ENCODE assay signal across 9 mouse cellular contexts in the genomic region with DNA sequence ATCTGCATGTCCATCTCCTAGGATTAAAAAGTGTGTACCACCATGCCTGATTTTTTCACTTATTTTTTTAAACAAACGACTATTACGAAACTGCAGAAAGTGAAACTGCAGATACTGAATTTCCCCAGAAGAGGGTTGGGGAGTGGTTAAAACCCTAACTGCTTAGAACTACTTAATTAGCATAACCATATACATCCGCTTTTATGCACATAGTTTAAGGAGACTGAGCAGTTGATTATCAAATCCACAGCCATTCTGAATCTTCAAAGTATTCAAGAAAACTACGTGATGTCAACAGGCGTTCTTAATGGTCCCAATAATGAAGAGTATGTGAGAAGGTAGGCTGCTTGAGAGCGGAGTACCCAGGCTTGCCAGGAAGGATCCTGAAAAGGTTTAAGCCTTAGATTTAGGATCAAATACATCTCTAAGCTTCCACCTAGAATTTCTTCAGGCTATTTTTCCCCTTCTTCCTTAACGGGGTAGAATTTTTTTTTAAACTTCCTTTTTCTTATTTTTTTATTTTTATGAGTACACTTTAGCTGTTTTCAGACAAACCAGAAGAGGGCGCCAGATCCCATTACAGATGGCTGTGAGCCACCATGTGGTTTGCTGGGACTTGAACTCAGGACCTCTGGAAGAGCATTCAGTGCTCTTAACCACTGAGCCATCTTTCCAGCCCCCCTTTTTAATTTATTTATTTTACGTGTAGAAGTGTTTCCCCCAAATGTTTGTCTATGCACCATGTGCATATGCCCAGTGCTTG. TPM values are rescaled to one million over a fixed set of nuclear protein-coding genes. Genes with fewer than 3 reads are reported as not detected.
DNase-seq lines count a peak whose midpoint lies in the region; ATAC-seq and TF ChIP-seq lines count a peak whose summit lies in the region.
"Had no signal": no experiment of that assay in that cellular context is flagged by ENCODE, and none has a peak within 500 bp of the region (broad histone marks: within the 10 kb centered on the region; RNA-seq: fewer than 3 reads in every experiment).

No protein-coding gene starts in this region.

- H3K4me1 ChIP-seq in liver, adult 2 months (ENCODE audit: control insufficient read depth, insufficient read depth, low read length): peaks cover 3% of the 10 kb centered on the region; the same call in 1 of the 2 replicates
- H3K4me1 ChIP-seq in liver, embryonic 11.5 days (replicated peaks; ENCODE audit: control insufficient read depth, insufficient read depth, low read length): peaks cover 7% of the 10 kb centered on the region
- H3K4me1 ChIP-seq in liver, embryonic 13.5 days (replicated peaks): peaks cover 37% of the 10 kb centered on the region
- H3K4me1 ChIP-seq in stomach, postnatal 0 days (replicated peaks; ENCODE audit: control insufficient read depth, insufficient read depth): peaks cover 4% of the 10 kb centered on the region
- peaks cover 22% of the 10 kb centered on the region for H3K4me1 ChIP-seq in midbrain, embryonic 13.5 days (replicated peaks)

- H3K79me2 ChIP-seq in liver, adult 2 months (ENCODE audit: control insufficient read depth, insufficient read depth, low read length): peaks cover 5% of the 10 kb centered on the region; the same call in 1 of the 2 replicates

- no peak overlapping the region for H3K4me3 ChIP-seq in liver, adult 2 months (ENCODE audit: insufficient read depth, low read depth, low read length)
- H3K4me3 ChIP-seq in liver, embryonic 11.5 days (ENCODE audit: low read depth, low read length): no peak overlapping the region
- H3K4me3 ChIP-seq in liver, embryonic 13.5 days (replicated peaks): no peak overlapping the region
- H3K4me3 ChIP-seq in stomach, postnatal 0 days (ENCODE audit: low read depth, low read length): no peak overlapping the region
- H3K4me3 ChIP-seq in midbrain, embryonic 13.5 days (replicated peaks): no peak overlapping the region
- H3K4me3 ChIP-seq: heart, embryonic 15.5 days had no signal

- H3K4me2 ChIP-seq in liver, embryonic 11.5 days: no peak overlapping the region
- H3K4me2 ChIP-seq in liver, embryonic 13.5 days: no peak overlapping the region
- no peak overlapping the region for H3K4me2 ChIP-seq in stomach, postnatal 0 days (replicated peaks; ENCODE audit: low read depth)
- H3K4me2 ChIP-seq in midbrain, embryonic 13.5 days (replicated peaks): no peak overlapping the region
- H3K4me2 ChIP-seq: heart, embryonic 15.5 days had no signal

- no peaks in the 10 kb centered on the region for H3K9me3 ChIP-seq in liver, embryonic 11.5 days (ENCODE audit: control insufficient read depth, low read length)
- H3K9me3 ChIP-seq in liver, embryonic 13.5 days (replicated peaks): no peaks in the 10 kb centered on the region
- no peaks in the 10 kb centered on the region for H3K9me3 ChIP-seq in stomach, postnatal 0 days (ENCODE audit: control insufficient read depth, low read length)
- no peaks in the 10 kb centered on the region for H3K9me3 ChIP-seq in midbrain, embryonic 13.5 days
- H3K9me3 ChIP-seq: heart, embryonic 15.5 days had no signal

- H3K27ac ChIP-seq in liver, adult 2 months (replicated peaks; ENCODE audit: insufficient read depth, low read depth, low read length): no peak overlapping the region
- H3K27ac ChIP-seq in liver, embryonic 11.5 days (ENCODE audit: low read depth, low read length): no peak overlapping the region
- no peak overlapping the region for H3K27ac ChIP-seq in liver, embryonic 13.5 days
- H3K27ac ChIP-seq in stomach, postnatal 0 days (replicated peaks): no peak overlapping the region
- H3K27ac ChIP-seq in midbrain, embryonic 13.5 days: no peak overlapping the region
- H3K27ac ChIP-seq: heart, embryonic 15.5 days had no signal

- peak; percentile 40; the same call in 1 of the 2 replicates for TF ChIP-seq CTCF in liver, adult 2 months (IDR thresholded peaks at IDR 0.05; ENCODE audit: low read depth, low read length)
- TF ChIP-seq CTCF in stomach, postnatal 0 days (IDR thresholded peaks at IDR 0.05; ENCODE audit: low read depth): peak; percentile 74

- no peak for TF ChIP-seq POLR2A in liver, adult 2 months (IDR thresholded peaks at IDR 0.05; ENCODE audit: extremely low read depth, insufficient read depth, low read length)

- peaks cover 10% of the 10 kb centered on the region; the same call in 1 of the 2 replicates for H3K36me3 ChIP-seq in liver, adult 2 months (ENCODE audit: control insufficient read depth, insufficient read depth, low read length)
- H3K36me3 ChIP-seq in liver, embryonic 11.5 days (ENCODE audit: control insufficient read depth, insufficient read depth, low read length): peaks cover 3% of the 10 kb centered on the region
- peaks cover 48% of the 10 kb centered on the region for H3K36me3 ChIP-seq in liver, embryonic 13.5 days
- 0 out of 2 replicates have a peak, but pooled peaks cover 2% of the 10 kb centered on the region for H3K36me3 ChIP-seq in stomach, postnatal 0 days (ENCODE audit: control insufficient read depth, insufficient read depth, low read length)
- peaks cover 26% of the 10 kb centered on the region for H3K36me3 ChIP-seq in midbrain, embryonic 13.5 days

- H3K9ac ChIP-seq in liver, adult 2 months (ENCODE audit: low read depth, low read length): no peak overlapping the region
- no peak overlapping the region for H3K9ac ChIP-seq in liver, embryonic 11.5 days (ENCODE audit: low read depth, low read length)
- H3K9ac ChIP-seq in liver, embryonic 13.5 days: 0 out of 2 replicates have a peak overlapping the region, but pooled peaks have one; percentile 17
- H3K9ac ChIP-seq in stomach, postnatal 0 days (ENCODE audit: low read length): no peak overlapping the region
- H3K9ac ChIP-seq in midbrain, embryonic 13.5 days (replicated peaks): no peak overlapping the region
- H3K9ac ChIP-seq: heart, embryonic 15.5 days had no signal

- H3K27me3 ChIP-seq in liver, adult 2 months (ENCODE audit: control insufficient read depth, insufficient read depth, low read length): no peaks in the 10 kb centered on the region
- H3K27me3 ChIP-seq in liver, embryonic 11.5 days (replicated peaks; ENCODE audit: control insufficient read depth, insufficient read depth, low read length): no peaks in the 10 kb centered on the region
- no peaks in the 10 kb centered on the region for H3K27me3 ChIP-seq in liver, embryonic 13.5 days
- no peaks in the 10 kb centered on the region for H3K27me3 ChIP-seq in stomach, postnatal 0 days (ENCODE audit: control insufficient read depth, insufficient read depth, low read length)
- no peaks in the 10 kb centered on the region for H3K27me3 ChIP-seq in midbrain, embryonic 13.5 days
- H3K27me3 ChIP-seq: heart, embryonic 15.5 days had no signal

- TF ChIP-seq EP300 in stomach, postnatal 0 days (optimal IDR thresholded peaks at IDR 0.05): no peak

- DNase-seq in cerebellum, adult 18-20 months: peak; percentile 38 to 55
- no peak for DNase-seq in cerebellum, adult 9-11 months
- peak; percentile 16 for DNase-seq in liver, adult 2 months (ENCODE audit: extremely low read depth, low read depth, low spot score)
- no peak for DNase-seq in liver, embryonic 11.5 days (ENCODE audit: low spot score)
- peak; percentile 34 for DNase-seq in c-Kit-negative CD71-positive TER-119-positive erythroid progenitor cells, embryonic 14.5 days (ENCODE audit: low read depth, low spot score)
- no peak for DNase-seq in liver, embryonic 13.5 days
- DNase-seq in stomach, postnatal 0 days (ENCODE audit: low spot score): peak; percentile 38

- WGBS in liver, adult 2 months: 67% methylated on average over 9 of the region's 9 CpGs
- WGBS in liver, embryonic 11.5 days: 73% methylated on average over 9 of the region's 9 CpGs
- 63% methylated on average over 9 of the region's 9 CpGs for WGBS in liver, embryonic 13.5 days (ENCODE audit: insufficient replicate concordance)
- WGBS in stomach, postnatal 0 days: 71% methylated on average over 9 of the region's 9 CpGs
- 80% methylated on average over 9 of the region's 9 CpGs for WGBS in midbrain, embryonic 13.5 days

- ATAC-seq in liver, embryonic 11.5 days (replicated peaks; ENCODE audit: low FRiP score): no peak
- no peak for ATAC-seq in liver, embryonic 13.5 days (ENCODE audit: low read depth)
- no peak for ATAC-seq in stomach, postnatal 0 days (ENCODE audit: low FRiP score, low TSS enrichment)
- ATAC-seq in midbrain, embryonic 13.5 days: no peak

RNA-seq across cellular contexts. Expression of a gene that starts 2.8 kb away (rescaled TPM):
- total RNA-seq in liver, adult 2 months (2014; rRNA removed): 9.4 and 10.5 TPM in 2 replicates
- polyA plus RNA-seq in liver, adult 2 months (2012; rRNA removed): 10.8 and 12.3 TPM in 2 replicates
- 37.2 and 42.5 TPM in 2 replicates for polyA plus RNA-seq in liver, embryonic 11.5 days (2014; fragmentation: Nextera tagmentation; extraction: Ambion mirVana)
- 26.7 and 28.1 TPM in 2 replicates for polyA plus RNA-seq in liver, embryonic 13.5 days (2015; fragmentation: Nextera tagmentation; extraction: Ambion mirVana)
- 15.5 and 16.7 TPM in 2 replicates for polyA plus RNA-seq in stomach, postnatal 0 days (2015; fragmentation: Nextera tagmentation; extraction: Ambion mirVana)
- 70.8 and 73.8 TPM in 2 replicates for polyA plus RNA-seq in midbrain, embryonic 13.5 days (2015; fragmentation: Nextera tagmentation; extraction: Ambion mirVana)

RNA-seq across cellular contexts. Expression of a gene that starts 3.9 kb away (rescaled TPM):
- total RNA-seq in liver, adult 2 months (2014; rRNA removed): 4.4 TPM in 2 replicates
- polyA plus RNA-seq in liver, adult 2 months (2012; rRNA removed): 2.2 and 3.7 TPM in 2 replicates
- 37.9 and 38.6 TPM in 2 replicates for polyA plus RNA-seq in liver, embryonic 11.5 days (2014; fragmentation: Nextera tagmentation; extraction: Ambion mirVana)
- polyA plus RNA-seq in liver, embryonic 13.5 days (2015; fragmentation: Nextera tagmentation; extraction: Ambion mirVana): 17.1 and 21.7 TPM in 2 replicates
- polyA plus RNA-seq in stomach, postnatal 0 days (2015; fragmentation: Nextera tagmentation; extraction: Ambion mirVana): 10.0 and 10.8 TPM in 2 replicates
- 27.6 and 31.1 TPM in 2 replicates for polyA plus RNA-seq in midbrain, embryonic 13.5 days (2015; fragmentation: Nextera tagmentation; extraction: Ambion mirVana)

Comparison
In these comparisons a context has a peak if more than half of its experiments do, and no peak if none do; other contexts are left out.
1. DNase-seq: peak in cerebellum, adult 18-20 months (2 of 2), liver, adult 2 months (single experiment), c-Kit-negative CD71-positive TER-119-positive erythroid progenitor cells, embryonic 14.5 days (single experiment) and stomach, postnatal 0 days (single experiment); none in cerebellum, adult 9-11 months (single experiment), liver, embryonic 11.5 days (single experiment) and liver, embryonic 13.5 days (single experiment).